Mouse (Mus musculus): ENCODE data around the gene Inha. TPM values are rescaled to one million over a fixed set of nuclear protein-coding genes. Genes with fewer than 3 reads are reported as not detected.

The Inha gene
- polyA plus RNA-seq, 1 experiment from 2014 or later, result 18.1 TPM

DNA sequence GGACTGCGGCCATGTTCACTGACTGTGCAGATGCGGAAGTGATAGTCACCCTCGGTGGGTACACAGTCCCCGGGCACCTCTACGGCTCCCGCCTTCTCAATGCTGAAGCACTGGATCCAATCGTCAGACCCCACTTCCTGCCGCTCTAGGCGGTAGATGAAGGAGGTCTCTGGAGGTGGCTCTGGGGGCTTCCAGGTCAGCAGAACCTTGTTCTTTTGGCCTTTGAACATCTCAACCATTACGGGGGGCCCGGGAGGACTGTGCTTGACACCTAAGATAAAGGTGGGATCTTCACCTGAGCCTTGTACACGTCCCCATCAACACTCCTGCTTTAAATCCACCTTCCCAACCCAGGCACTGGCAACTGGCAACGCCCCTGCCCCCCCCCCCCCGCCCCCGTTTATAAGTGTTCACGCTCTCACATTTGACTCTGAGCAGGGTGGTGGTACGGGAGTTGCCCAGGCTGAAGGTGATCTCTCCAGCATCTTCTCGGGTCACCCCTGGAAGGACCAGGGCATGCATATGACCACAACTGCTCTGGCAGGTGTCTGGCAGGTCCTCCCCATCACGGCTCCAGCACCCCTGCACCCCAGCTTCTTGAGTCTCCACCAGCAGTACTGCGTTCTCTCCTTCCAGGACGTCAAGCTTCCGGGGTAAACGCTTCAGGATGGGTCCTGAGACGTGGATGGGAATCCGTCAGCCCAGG lies 3.8 kb upstream of the Inha start:
- H3K27ac ChIP-seq (ENCODE audit: low read length), result no peak overlapping the region
- H3K9me3 ChIP-seq (ENCODE audit: control insufficient read depth, low read length), result no peaks in the 10 kb centered on the region
- ATAC-seq, result no peak
- peaks cover 23% of the 10 kb centered on the region for H3K36me3 ChIP-seq (ENCODE audit: control insufficient read depth, insufficient read depth)
- H3K27me3 ChIP-seq (replicated peaks; ENCODE audit: control insufficient read depth, insufficient read depth, low read length), result no peaks in the 10 kb centered on the region
- no peak overlapping the region for H3K4me3 ChIP-seq (replicated peaks; ENCODE audit: low read length)
- 91% methylated on average over 23 of the region's 25 CpGs for WGBS
- H3K4me1 ChIP-seq (replicated peaks; ENCODE audit: control insufficient read depth, insufficient read depth, low read length), result peaks cover 25% of the 10 kb centered on the region
- H3K4me2 ChIP-seq (ENCODE audit: low read length), result no peak overlapping the region
- no peak overlapping the region for H3K9ac ChIP-seq (replicated peaks; ENCODE audit: low read depth, low read length)

DNA sequence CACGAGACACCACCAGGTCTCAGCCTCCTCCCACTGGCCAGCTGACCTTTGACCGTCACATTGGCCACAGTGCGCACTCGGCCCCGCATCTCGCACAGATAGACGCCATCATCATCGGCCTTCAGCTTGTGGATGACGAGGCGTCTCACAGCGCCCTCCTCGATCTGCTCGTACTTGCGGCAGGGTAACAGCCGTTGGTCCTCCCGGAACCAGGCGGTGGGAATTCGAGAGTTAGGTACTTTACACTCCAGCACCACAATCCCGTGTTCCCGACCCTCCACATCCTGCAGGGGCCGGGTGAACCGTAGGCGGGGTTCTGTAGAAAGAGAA lies 3.3 kb upstream of the Inha start:
- H3K9ac ChIP-seq (replicated peaks; ENCODE audit: low read depth, low read length), result no peak overlapping the region
- H3K36me3 ChIP-seq (ENCODE audit: control insufficient read depth, insufficient read depth), result peaks cover 23% of the 10 kb centered on the region
- no peak overlapping the region for H3K4me3 ChIP-seq (replicated peaks; ENCODE audit: low read length)
- peaks cover 25% of the 10 kb centered on the region for H3K4me1 ChIP-seq (replicated peaks; ENCODE audit: control insufficient read depth, insufficient read depth, low read length)
- no peak overlapping the region for H3K27ac ChIP-seq (ENCODE audit: low read length)
- no peak for ATAC-seq
- no peaks in the 10 kb centered on the region for H3K27me3 ChIP-seq (replicated peaks; ENCODE audit: control insufficient read depth, insufficient read depth, low read length)
- no peak overlapping the region for H3K4me2 ChIP-seq (ENCODE audit: low read length)
- H3K9me3 ChIP-seq (ENCODE audit: control insufficient read depth, low read length), result no peaks in the 10 kb centered on the region
- WGBS, result 78% methylated on average over 23 of the region's 23 CpGs

DNA sequence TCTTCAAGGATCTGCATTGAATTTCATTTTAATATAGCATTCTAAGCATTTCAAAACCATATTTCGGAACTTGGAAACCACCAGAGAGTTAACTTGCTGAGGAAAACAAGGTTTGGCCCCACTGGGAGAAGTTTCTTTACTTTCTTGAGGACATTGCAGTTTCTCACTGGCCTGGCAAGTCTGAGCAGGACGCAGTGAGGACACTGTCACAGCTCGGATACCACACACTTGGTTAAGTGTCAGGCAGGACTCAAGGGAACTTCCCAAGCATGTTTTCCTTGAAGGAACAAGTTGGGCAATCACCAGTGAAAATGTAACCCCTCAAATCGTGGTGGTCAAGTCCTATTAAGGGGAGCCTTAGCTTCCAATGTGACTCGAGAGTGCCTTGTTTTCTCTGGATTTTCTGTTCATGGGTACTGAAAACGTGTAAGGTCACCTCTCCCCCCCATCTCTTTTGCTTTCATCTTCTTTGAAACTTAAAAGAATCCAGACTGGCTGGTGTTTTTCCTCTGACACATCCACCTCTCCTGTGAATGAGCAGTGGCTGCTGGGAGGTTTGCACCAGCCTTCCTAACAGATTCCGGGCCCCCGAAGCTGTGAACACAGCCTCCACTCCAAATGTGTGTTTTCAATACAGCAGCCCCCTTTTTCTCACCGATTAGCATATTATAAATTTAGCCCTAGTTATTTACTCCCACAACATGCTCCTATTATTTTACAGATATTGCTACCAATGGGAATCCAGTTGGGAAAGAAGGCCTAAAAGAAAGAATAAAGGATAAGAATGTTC lies 2.4 kb upstream of the Inha start:
- peaks cover 23% of the 10 kb centered on the region for H3K36me3 ChIP-seq (ENCODE audit: control insufficient read depth, insufficient read depth)
- peaks cover 25% of the 10 kb centered on the region for H3K4me1 ChIP-seq (replicated peaks; ENCODE audit: control insufficient read depth, insufficient read depth, low read length)
- WGBS, result 64% methylated on average over 9 of the region's 9 CpGs
- no peaks in the 10 kb centered on the region for H3K9me3 ChIP-seq (ENCODE audit: control insufficient read depth, low read length)
- H3K4me3 ChIP-seq (replicated peaks; ENCODE audit: low read length), result peak overlapping the region; percentile 88
- no peaks in the 10 kb centered on the region for H3K27me3 ChIP-seq (replicated peaks; ENCODE audit: control insufficient read depth, insufficient read depth, low read length)
- no peak overlapping the region; the same call in 1 of the 2 replicates for H3K27ac ChIP-seq (ENCODE audit: low read length)
- ATAC-seq, result no peak
- peak overlapping the region; percentile 92 for H3K4me2 ChIP-seq (ENCODE audit: low read length)
- H3K9ac ChIP-seq (replicated peaks; ENCODE audit: low read depth, low read length), result peak overlapping the region; percentile 87

DNA sequence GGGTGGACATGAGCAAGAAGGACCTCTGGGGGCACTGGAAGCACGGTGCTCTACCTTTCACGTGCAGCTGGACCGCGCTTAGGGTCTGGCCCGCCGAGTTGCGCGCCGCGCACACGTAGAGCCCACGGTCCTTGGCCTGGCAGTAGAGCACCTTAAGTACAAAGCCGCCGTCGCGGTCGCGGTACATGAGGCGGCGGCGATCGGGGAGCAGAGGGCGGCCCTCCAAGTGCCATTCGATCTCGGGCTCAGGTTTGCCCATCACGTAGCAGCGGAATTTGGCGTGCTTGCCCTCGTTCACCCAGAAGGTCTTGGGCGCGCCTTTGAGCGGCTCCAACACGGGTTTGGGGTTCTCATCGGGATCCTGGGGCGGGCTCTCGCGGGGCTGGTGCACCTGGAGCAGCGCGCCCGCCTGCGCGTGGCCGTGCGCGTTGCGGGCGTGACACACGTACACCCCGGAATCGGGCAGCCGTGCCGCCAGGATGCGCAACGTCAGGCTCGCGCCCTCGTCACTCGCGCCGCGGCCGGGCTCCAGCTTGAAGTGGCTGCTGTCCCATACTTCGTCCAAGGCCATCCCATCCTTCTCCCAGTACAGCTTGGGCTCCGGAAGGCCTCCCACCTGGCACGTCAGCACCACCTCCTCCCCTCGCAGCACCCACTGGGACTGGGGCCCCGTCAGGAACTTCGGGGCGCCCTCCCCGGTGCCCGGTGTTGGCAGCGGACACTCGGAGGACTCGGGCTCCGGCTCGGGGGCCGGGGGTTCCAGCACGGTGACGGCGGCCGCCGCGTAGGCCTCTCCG lies 1.5 kb upstream of the Inha start:
- H3K27me3 ChIP-seq (replicated peaks; ENCODE audit: control insufficient read depth, insufficient read depth, low read length), result no peaks in the 10 kb centered on the region
- peak overlapping the region; percentile 81 for H3K27ac ChIP-seq (ENCODE audit: low read length)
- peaks cover 16% of the 10 kb centered on the region for H3K36me3 ChIP-seq (ENCODE audit: control insufficient read depth, insufficient read depth)
- H3K4me1 ChIP-seq (replicated peaks; ENCODE audit: control insufficient read depth, insufficient read depth, low read length), result peaks cover 25% of the 10 kb centered on the region
- H3K4me2 ChIP-seq (ENCODE audit: low read length), result peak overlapping the region; percentile 92
- H3K4me3 ChIP-seq (replicated peaks; ENCODE audit: low read length), result peak overlapping the region; percentile 88
- H3K9ac ChIP-seq (replicated peaks; ENCODE audit: low read depth, low read length), result peak overlapping the region; percentile 87
- H3K9me3 ChIP-seq (ENCODE audit: control insufficient read depth, low read length), result no peaks in the 10 kb centered on the region
- ATAC-seq, result peak; percentile 82
- under 1% methylated on average over 83 of the region's 84 CpGs for WGBS

DNA sequence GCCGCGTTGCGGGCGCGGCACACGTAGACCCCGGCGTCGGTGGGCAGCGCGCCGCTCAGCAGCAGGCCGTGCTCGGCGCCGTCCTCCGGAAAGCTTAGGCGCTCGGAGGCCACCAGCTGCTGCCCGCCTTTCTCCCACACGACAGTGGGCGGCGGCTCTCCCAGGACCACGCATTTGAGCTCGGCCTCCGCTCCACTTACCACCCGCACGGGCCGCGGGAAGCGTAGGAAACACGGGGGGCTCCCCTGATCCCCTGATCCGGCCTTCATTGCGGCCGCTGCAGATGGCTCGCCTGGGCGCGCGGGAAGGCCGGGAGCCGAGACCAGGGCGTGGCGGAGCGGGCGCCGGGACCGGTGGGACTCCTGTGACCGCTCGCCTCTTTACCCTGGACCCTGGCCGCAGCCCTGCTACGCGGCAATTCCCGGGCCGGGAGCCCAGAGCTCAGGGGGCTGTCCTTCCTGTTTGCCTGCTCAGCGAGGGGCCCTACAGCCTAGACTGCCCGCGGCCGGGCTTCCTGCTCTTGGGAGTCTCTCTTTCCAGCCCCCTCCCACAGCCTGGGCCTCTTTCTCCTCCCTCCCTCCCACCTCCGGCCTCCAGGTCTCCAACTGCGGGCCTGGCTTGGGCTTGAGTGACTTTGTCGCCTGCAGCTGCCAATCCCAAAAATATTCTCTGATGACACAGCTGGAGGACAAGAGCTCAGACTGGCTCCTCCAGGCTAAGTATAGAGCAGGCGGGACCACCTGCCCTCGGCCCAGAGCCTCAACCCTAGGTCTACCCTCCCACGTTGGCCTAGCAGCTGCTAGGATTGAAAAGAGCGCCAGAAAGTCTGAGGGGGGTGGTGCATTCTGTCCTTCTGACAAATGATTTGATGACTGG lies 683 bp upstream of the Inha start, which contains the start of gene Obsl1:
Gene Obsl1, minus strand, starts transcription at position 497 of the 876 bp plus-strand sequence.
- H3K27me3 ChIP-seq (replicated peaks; ENCODE audit: control insufficient read depth, insufficient read depth, low read length), result no peaks in the 10 kb centered on the region
- H3K9ac ChIP-seq (replicated peaks; ENCODE audit: low read depth, low read length), result peak within 1 kb of the TSS; percentile 87
- peak within 1 kb of the TSS; percentile 81 for H3K27ac ChIP-seq (ENCODE audit: low read length)
- H3K4me3 ChIP-seq (replicated peaks; ENCODE audit: low read length), result peak within 1 kb of the TSS; percentile 88
- WGBS, result under 1% methylated on average over 55 of the region's 65 CpGs
- peaks cover 9% of the 10 kb centered on the region for H3K36me3 ChIP-seq (ENCODE audit: control insufficient read depth, insufficient read depth)
- peaks cover 25% of the 10 kb centered on the region for H3K4me1 ChIP-seq (replicated peaks; ENCODE audit: control insufficient read depth, insufficient read depth, low read length)
- peak within 1 kb of the TSS; percentile 92 for H3K4me2 ChIP-seq (ENCODE audit: low read length)
- ATAC-seq, result peak; percentile 67
- no peaks in the 10 kb centered on the region for H3K9me3 ChIP-seq (ENCODE audit: control insufficient read depth, low read length)

DNA sequence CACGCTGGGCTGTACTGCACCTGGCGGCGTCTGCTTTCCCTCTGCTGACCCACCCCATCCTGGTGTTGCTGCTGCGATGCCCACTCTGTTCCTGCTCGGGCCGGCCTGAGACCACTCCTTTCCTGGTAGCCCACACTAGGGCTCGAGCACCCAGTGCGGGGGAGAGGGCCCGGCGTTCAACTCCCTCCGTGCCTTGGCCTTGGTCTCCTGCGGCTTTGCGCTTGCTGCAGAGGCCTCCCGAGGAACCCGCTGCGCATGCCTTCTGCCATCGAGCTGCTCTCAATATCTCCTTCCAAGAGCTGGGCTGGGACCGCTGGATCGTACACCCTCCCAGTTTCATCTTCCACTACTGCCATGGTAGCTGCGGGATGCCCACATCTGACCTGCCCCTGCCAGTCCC lies 2.7 kb downstream of the Inha start:
- Histone ChIP-seq H3K4me1 (replicated peaks; ENCODE audit: control insufficient read depth, insufficient read depth, low read length) (peaks cover 17% of the 10 kb centered on the region), H3K4me3 (replicated peaks; ENCODE audit: low read length) (no peak overlapping the region), H3K9me3 (ENCODE audit: control insufficient read depth, low read length) (no peaks in the 10 kb centered on the region), H3K9ac (replicated peaks; ENCODE audit: low read depth, low read length) (no peak overlapping the region), H3K4me2 (ENCODE audit: low read length) (no peak overlapping the region), H3K27ac (ENCODE audit: low read length) (no peak overlapping the region), H3K36me3 (ENCODE audit: control insufficient read depth, insufficient read depth) (no peaks in the 10 kb centered on the region), H3K27me3 (replicated peaks; ENCODE audit: control insufficient read depth, insufficient read depth, low read length) (no peaks in the 10 kb centered on the region)
- WGBS, result 49% methylated on average over 20 of the region's 20 CpGs
- ATAC-seq, result no peak

DNA sequence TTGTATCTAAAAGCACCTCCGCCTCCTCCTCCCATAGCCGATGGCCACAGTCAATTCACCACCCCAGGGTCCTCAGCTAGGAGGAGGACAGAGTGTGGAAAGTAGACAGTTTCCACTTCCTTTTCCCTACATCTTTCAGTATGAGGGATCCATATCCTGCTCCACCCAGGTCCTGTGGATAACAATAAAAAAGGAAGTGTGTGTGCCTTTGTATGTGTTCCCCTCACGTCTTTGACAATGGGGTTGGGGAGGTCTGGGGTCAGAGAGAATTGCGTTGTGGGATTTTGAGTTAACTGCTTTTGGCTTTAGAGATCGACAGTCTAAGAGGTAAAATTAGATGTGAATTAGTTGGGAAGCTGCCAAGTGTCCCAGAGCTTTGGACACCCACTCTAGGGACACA lies 3.3 kb downstream of the Inha start:
- H3K9ac ChIP-seq (replicated peaks; ENCODE audit: low read depth, low read length), result no peak overlapping the region
- no peaks in the 10 kb centered on the region for H3K36me3 ChIP-seq (ENCODE audit: control insufficient read depth, insufficient read depth)
- H3K4me1 ChIP-seq (replicated peaks; ENCODE audit: control insufficient read depth, insufficient read depth, low read length), result peaks cover 14% of the 10 kb centered on the region
- no peaks in the 10 kb centered on the region for H3K9me3 ChIP-seq (ENCODE audit: control insufficient read depth, low read length)
- H3K4me3 ChIP-seq (replicated peaks; ENCODE audit: low read length), result no peak overlapping the region
- H3K27me3 ChIP-seq (replicated peaks; ENCODE audit: control insufficient read depth, insufficient read depth, low read length), result no peaks in the 10 kb centered on the region
- H3K4me2 ChIP-seq (ENCODE audit: low read length), result no peak overlapping the region
- no peak overlapping the region for H3K27ac ChIP-seq (ENCODE audit: low read length)
- ATAC-seq, result no peak
- 73% methylated on average over 5 of the region's 5 CpGs for WGBS

DNA sequence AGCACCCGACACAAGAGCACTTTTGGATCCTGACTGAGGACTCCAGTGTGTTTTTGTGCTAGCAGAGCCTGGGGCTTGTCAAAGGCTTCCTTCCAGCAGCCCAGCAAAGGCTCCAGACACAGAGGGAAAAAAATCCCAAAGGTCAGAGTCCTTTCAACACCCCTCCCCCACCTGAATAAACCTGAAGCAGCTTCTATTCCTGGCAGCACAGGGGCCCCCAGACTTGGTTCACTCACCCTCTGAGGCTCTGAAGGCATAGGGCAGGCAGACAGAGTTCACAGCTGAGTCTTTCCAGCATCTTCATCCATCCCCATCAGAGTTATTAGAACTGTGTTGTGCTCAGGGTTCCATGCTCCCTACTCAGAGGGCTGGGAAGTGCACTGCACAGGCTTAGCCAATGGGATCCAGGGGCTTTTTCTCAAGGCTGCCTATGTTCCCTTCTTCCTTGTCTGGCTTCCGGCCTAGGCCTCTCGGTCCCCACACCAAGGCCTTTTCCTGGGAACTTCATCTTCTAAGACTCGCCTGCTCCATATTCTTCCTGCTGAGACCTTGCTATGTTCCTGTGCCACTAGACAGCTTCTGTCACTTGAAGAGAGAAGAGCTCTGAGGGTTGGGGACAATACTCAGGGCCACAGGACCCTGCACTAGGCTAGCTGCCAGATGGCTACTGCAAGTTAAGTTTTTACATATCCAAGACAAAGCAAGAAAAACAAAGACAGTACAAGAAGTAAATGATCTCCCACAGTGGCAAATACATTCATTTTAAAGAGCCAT lies 4.7 kb downstream of the Inha start:
- Histone ChIP-seq H3K27ac (ENCODE audit: low read length) (no peak overlapping the region), H3K27me3 (replicated peaks; ENCODE audit: control insufficient read depth, insufficient read depth, low read length) (no peaks in the 10 kb centered on the region), H3K4me1 (replicated peaks; ENCODE audit: control insufficient read depth, insufficient read depth, low read length) (peaks cover 9% of the 10 kb centered on the region), H3K4me2 (ENCODE audit: low read length) (no peak overlapping the region), H3K9me3 (ENCODE audit: control insufficient read depth, low read length) (no peaks in the 10 kb centered on the region), H3K4me3 (replicated peaks; ENCODE audit: low read length) (no peak overlapping the region), H3K36me3 (ENCODE audit: control insufficient read depth, insufficient read depth) (no peaks in the 10 kb centered on the region), H3K9ac (replicated peaks; ENCODE audit: low read depth, low read length) (no peak overlapping the region)
- ATAC-seq, result no peak
- WGBS, result 54% methylated on average over 4 of the region's 4 CpGs
